Mouse (Mus musculus): ENCODE data around the gene Acta2.
"Not testable (repeated sequence)": the region's sequence is repeated elsewhere in the genome, so short reads cannot be mapped to it uniquely, and the experiment has no call there.

Acta2 gene

DNA sequence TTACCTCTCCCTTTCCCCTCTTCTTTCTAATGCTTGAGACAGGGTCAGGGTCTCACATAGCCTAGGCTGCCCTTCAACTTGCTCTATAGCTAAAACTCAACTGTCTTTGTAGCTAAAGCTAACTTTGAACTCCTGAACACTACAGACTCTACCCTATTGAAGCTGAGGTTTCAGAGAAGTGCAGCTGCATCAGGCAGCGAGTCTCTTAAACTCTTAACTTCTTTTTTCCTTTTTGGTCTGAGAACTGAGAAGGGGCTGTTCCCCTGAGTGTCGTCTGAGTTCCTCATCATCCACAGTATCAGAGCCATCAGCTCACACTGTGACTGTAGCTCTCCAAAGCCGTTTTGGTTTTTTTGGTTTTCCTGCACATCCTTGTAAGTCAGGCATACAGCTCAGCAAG, 37.6 kb downstream of the Acta2 start:
- no peak for DNase-seq

DNA sequence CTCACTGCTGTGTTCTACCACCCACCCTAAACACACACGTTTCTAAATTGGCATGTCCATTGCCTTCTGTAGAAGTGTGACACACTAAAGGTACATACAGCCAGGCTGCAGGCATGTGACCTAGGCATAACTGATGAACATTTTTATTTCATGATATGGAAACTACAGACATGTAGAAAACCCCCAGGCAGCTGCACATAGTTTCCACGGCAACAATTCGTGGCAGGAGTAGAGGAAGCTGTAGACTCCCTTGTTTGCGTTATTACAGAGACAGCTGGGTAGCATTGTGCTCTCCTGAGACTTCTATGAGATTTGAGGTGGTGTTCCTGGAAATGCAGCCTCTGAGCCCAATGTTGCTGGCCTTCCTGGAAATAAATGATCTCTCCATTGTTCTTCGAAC, 38.4 kb downstream of the Acta2 start:
- no peak for DNase-seq

DNA sequence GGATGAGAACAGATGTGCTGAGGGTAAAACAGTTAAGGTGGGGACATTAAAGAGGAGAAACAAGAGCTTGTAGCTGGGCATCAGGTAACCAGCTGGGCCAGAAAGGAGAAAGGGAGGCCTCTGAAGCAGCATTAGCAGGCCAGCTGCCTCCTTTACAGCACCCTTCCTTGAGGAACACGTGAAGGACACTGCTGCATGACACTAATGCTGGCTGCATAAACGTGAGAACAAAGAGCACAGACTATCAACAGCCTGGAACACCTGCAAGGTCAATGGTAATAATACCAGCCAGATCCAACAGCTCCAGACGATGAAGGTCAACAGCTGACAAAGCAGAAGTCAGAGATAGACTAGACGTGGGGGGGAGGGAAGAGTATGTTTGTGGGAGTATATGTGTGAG, 41.3 kb downstream of the Acta2 start:
- DNase-seq, result no peak

DNA sequence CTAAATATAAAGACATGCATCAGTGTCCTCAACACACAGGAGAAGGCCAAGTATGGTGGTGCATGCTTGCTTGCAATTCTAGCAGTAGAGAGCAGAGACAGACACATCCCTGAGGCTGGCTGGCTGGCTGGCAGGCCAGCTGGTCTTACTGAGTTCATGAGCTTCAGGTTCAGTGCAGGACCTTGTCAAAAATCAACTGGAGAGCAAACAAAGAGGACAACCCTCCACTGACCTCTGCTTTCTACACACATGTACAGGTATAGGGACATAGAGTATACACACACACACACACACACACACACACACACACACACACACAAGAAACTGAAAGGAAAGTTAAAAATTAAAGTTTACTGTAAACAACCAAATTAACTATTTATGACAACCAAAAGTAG, 42.1 kb downstream of the Acta2 start:
- no peak for DNase-seq

DNA sequence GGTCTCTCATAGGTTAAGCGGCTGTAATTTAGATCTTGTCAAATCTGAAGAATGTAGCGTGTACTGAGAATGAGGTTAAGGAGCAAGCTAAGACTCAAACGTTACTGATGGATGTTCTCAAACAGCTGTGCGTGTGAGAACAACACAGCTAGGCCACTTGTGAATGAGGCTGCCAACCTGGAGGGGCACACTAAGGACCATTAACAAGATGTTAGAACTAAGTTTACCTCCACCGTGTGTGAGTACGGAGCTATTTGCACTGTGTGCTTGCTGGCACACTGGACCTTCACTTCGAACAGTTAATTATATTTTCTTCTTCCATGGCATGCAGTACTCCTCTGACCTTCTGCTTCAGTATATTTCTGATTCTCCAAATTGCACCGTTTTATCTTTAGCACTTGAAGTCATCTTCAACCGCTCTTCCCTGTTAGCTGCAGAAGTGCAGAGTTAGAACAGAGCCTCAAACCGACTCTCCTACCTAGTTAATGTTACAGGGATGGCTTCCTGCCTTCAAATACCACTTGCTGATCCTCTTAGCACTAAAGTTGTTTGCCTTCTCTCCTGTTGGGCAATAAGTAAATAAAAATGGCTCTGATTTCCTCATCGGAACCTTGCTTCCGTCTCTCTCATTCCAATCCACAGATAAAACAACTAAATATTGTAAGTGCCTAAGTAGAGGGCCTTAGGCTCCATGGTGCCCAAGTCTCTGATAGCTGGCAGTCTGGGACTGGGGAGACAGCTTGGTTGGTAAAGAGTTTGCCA, 42.7 kb downstream of the Acta2 start:
- no peak for DNase-seq

DNA sequence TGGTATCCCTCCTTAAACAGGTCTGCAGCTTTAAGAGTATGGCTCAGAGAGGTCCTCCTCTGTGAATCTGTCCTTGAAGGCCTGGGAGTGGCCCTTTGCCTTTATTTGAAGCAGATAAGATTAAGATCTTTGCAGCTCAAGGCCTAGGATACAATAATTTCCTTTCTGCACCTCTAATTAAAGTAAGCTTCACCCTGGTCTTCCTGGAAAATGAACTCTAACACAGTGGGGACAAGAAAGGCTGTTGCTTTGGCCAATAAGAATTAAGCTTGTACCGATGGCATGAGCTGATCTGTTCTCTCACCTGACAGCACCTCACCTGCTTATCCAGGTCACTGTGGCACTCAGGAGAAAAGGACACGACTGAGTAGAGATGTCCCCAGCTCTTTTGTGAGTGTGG, 44.5 kb downstream of the Acta2 start:
- DNase-seq, result no peak

DNA sequence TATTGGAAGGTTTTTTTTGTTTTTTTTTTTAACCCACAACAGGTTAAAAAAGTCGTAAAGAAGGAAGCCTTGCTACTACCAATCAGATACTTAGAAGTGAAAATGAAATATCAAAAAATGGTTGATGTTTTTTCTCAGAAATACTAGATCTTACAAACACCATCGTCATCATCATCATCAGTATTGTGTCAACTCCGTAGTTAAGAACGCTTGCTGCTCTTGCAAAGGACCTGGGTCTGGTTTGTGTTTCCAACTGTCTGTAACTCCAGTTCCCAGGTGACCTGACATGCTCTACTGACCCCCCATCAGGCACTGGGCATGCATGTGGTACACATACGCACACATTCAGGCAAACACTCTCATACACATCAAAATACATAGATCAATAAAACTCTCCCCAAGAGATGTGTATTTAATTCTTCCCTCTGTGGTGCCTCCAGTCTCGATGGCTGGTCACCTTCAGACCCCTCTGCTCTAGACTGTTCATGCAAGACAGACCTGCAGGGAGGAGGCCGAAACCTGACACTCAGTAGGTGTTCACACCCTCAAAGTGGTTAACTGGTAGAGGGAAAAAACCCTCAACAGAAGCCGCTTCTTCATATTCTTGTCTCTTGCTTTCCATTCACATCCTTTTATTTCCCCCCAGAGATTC, 45.3 kb downstream of the Acta2 start:
- no peak for DNase-seq

DNA sequence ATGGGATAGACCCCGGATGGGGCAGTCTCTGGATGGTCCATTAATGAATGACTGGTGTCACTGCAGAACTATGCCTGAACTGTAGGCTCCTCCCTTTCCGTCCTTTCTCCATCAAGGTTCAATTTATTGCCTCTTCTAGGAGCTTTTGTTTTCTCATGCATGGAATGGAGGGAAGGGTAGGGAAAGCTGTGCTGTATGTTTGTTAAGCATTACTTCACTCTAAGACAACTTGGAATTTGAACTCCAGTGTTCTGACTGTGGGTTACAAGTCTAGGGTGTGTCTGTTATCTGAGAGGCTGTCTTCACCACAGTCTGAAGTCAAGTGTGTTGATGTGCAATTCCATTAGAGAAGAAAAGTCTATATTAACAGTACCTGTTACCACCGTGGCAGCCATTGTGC, 46.4 kb downstream of the Acta2 start:
- DNase-seq, result no peak

DNA sequence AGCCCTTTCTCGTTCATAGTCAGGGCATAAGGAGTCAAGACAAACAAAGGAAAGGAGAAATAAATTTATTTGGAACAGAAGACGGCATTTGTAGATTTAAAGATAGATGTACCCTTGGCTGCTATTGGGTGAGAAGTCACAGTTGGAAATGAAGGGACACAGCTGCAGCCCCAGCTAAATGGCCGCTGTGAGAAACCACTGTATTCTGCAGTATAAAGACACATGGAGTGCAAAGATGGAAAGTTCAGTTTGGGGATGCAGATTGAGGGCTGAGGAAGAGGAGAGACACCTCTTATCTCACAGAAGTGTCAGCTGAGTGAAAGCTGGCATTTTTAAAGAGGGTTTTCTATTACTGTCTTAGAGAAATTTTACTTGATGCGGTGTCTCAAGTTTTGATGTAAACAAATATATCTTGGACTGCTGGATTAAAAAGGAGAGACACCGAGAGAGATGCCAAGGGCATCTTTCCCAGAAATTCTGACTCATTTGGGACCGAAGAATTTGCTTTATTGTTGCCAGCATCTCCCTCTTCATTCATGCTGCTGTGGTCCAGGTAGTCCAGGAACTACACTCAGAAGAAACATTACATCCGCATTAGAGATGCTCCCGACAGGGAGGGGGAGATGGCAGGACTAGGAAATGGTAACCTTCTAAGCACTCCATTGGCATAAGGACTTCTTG, 48.5 kb downstream of the Acta2 start:
- DNase-seq, result no peak

DNA sequence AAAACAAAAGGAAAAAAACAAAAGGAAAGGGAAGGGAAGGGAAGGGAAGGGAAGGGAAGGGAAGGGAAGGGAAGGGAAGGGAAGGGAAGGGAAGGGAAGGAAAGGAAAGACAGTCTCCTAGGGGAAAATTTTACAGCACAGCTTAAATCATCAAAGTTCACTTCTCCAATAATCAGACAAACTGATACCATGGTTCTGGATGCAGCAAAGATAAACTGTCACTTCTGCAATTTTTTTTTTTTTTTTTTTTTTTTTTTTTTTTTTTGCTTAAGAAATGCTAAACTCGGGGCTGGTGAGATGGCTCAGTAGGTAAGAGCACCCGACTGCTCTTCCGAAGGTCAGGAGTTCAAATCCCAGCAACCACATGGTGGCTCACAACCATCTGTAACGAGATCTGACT, 49.3 kb downstream of the Acta2 start:
- DNase-seq, result not testable (repeated sequence)

DNA sequence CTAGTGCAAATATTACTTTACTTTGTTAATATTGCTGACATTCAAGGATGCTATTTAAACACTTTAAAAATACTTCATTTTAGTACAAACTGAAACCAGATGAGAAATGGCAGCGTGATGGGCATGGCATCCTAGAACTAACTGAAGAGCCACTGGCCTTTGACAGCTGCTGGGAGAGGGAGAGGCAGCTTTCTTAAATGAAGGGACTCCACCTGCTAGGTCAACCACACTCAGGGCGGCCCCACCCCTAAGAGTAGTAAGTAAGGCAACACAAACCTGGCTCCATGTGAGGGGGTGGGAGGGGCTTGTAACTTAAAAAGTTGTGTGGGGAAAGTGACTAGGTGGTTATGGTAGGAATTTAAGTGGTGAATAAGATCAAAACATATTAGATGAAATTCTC, 52.7 kb downstream of the Acta2 start:
- no peak for DNase-seq

DNA sequence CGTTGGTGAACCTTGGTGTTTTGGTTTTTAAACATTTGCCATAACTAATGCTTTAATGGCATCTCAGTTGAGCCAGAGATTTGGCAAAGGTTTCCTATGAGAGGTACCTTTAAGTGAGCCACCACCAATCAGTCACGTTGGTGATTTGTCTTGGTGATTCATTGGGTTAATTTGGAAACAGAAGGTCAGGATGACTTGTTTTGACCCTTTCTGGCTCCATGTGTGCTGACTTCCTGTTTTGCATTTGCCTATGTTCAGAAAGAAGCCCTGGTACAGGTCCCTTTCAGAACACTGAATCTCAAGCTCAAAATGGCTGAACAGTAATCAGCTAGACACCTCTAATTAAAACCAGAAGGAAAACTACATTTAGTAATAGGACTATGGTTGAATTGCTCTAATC, 55.9 kb downstream of the Acta2 start:
- no peak for DNase-seq

DNA sequence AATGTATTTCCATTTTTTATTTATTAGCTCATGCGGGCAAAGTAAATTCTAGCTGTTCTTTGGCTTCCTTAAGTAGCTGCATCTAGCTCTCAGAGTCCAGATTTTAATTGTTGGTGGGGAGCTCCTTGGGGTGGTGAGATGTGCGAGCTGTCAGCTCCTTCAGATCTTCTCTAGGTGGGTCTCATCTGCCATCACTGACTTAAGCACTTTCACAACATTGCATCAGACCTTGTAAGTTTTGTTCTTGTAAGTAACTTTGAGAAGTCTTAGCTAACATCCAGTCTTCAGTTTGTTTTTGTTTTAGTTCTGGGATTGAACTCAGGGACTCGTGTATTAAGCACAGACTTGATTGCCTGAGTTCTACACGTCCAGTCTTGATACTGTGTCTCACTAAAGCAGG, 56.5 kb downstream of the Acta2 start:
- no peak for DNase-seq

DNA sequence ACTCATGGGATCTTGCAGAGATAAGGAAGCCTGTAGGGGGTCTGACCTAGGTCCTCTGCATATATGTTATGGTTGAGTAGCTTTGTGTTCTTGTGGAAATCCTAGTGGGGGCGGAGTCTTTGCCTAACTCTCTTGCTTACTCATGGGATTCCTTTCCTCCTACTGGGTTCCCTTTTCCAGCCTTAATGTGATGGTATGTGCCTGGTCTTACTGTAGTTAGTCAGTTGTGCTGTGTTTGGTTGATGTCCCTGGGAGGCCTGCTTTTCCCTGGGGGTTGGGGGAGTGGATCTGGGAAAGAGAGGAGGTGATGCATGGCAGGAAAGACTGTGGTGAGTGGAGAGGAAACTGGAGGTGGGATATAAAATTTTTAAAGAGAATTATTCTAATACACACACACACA, 57.3 kb downstream of the Acta2 start:
- no peak for DNase-seq

DNA sequence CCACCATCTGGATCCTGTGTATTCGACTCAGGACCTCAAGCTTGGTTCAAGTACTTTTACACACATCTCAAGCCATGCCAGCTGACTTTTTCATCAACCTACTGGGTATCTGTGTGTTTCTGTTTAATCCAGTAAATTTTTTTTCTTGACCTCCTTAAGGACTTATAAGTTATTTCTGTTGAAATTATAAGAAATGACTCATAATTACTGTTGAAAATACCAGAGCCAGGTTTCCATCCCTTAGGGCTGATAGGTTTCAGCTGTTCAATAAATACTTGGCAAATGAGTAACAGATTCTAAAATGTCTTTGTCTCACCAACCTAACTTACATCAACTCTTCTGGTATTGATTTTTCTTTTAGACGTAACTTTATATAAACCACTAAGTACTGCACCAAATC, 60.4 kb downstream of the Acta2 start:
- DNase-seq, result no peak

DNA sequence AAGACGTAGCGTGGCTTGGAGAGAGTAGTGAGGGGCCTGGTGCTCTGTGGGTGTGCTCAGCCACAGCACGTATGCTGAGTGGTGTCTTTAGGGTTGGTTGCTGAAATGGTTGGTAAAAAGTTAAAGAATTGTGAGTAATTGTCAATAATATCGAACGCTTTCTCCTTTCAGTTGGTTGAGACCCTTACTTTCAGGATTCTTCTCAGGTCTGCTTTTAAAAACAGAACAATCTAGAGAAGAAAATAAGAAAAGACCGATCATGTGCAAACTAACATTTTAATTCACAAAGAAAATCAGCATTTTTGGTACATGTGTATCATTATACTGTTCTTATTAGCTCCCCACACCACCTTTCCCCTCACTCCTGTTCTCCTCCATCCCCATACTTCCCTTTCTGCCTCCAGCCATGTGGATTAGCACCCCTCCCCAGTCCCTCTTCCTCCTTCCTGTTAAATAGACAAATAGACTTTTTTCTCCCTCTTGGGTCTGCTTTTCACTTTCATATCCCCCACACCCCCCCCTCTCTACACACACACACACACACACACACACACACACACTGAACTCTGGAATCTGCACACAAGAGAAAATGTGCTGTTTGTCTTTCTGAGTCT, 61.2 kb downstream of the Acta2 start:
- DNase-seq, result no peak

DNA sequence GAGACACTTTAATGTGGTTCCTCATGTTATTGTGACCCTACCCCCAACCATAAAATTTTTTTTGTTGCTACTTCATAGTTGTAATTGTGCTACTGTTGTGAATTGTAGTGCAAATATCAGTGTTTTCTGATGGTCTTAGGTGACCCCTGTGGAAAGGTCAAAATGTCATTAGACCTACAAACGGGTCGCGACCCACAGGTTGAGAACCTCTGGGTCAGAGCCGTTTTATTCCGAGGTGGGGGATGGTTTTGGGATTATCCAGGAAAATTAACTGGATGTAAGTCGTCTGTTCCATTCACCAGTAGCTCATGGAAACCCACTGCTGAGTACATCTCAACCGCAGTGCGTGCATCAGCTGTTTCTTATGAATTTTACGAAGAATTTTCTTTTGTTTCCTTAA, 61.7 kb downstream of the Acta2 start:
- DNase-seq, result no peak

DNA sequence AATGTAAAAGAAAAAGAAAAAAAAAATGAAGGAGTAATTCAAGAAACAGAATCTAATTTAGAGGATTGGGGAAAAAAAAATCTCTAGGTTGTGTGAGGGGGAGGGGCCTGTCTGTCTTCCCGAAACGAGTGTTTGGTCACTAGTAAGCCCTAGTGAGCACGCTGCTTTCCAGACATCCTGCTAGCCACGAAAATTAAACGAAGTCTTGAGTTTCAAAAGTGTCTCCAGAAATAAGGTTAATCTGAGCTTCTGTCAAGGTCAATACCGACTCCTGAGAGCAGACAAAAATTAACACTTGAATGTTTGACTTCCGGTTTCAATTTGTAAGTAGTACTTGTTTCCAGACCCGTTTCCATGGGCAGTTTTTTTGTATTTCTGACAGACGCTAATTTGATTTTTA, 62.2 kb downstream of the Acta2 start:
- no peak for DNase-seq

DNA sequence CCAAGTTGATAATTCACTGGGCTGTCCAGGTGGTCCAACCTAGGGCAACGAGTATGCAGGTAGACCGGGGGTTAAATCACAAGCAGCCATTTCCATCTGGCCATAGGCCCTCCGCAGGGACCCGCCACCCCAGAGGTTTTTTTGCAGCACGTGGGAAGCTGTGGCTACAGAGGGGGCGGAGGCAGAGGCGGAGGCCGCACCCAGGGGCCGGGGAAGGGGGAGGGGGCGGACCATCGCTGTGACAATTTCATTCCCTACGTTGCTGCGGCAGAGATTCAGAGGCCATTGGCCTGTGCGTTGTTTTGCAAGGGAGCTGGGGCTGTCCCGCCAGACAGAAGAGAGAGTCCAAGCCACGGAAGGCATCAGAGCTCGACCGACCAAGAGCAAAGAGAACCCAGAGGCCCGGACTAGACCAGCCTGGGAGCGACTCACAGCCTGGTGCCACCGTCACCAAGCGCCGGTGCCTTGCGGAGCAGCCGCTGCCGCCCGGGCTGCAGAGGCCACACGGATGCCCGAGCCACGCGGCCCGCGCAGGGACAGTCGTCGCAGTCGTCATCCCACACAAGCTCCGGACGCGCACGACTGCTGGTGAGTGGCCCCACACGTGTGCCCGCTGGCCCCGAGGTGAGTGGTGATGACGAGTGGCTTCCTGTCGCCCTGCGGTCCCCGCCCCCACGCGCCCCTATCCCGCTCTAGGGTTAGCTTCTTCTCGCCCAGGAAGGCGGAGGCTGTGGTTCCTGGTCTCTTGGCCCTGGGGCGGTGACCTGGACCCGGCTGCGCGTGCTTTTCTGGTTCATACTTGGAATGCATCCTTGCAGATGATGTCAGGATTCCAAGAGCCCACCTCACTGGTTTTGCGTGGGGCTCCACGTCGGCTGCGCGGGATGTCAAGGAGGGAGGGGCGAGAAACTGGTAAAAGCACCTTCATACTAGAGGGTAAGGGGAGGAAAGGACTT, 63.1 kb downstream of the Acta2 start, which contains the start of gene Stambpl1:
Stambpl1 (plus strand) TSS at position 222 of the 956 bp plus-strand sequence.
- peak; percentile 81 for DNase-seq

DNA sequence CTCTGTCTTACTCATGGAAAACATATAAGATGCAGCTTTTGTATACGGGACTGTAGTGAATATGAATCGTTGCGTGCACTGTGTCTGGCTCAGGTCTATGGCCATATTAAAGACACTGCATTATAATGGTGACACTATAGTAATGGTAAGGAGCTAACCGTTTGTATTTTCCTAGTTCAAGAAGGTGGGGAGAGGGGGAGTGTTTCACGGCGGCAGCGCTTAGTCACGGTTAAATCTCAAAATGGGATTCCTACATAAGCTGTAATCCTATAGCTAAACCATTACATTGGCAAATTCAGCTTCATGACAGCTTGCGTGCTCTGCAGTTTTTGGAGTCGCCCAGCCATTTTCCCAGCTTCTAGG, 63.8 kb downstream of the Acta2 start:
- DNase-seq, result no peak
